Mouse (Mus musculus) mature B cell (primary cell): ENCODE results near the gene Olfr867.

Experiments
- in situ Hi-C: fragments of 300-500 bp; cut with MboI; formaldehyde crosslinking; loops from 2 replicates; pipeline ENCODE4 v1.14.3; 2019

Olfr867 gene

DNA sequence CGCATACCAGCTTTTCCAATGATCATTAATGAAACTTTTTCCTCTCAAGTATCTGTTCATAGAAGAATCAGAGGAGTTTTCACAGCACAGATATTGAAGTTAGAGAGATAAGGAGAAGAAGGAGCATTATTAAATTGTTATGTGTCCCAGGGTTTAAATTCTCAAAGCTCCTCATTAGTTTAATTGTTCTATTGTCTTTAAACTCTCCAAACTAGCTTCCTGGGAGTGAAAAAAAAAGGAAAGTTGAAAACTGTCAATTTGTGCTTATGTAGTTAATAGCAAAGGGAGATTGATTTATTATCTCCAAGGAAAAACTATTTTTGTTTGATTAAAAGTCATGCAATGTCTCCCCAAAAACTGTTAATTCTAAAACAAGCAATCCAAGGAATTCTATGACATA lies at the start of gene Olfr867:
Gene Olfr867 (minus strand): TSS at position 101 of the 400 bp plus-strand sequence.
- in situ Hi-C loops, result no loop called here

DNA sequence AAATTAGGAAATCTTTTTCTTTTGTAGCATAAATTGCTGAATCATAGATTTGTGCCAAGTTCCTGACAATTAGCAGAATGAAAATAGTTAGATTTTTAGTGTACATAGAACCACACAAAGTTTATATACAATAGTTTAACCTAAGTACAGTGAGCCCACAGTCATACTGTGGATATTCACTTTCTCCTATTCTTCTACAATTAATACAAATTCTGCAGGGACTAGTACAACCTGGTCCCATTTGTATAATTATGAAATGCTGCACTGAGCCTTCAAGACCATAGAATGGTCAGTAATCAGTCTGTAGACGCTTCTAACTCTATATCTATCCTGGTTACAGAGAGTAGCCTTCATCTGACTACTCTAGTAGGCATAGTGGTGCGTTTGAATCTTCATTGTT lies 41.0 kb upstream of the Olfr867 start, which contains the start of gene Olfr868:
Gene Olfr868 (plus strand): TSS at position 301 of the 400 bp plus-strand sequence.
- in situ Hi-C loops, result no loop called here

DNA sequence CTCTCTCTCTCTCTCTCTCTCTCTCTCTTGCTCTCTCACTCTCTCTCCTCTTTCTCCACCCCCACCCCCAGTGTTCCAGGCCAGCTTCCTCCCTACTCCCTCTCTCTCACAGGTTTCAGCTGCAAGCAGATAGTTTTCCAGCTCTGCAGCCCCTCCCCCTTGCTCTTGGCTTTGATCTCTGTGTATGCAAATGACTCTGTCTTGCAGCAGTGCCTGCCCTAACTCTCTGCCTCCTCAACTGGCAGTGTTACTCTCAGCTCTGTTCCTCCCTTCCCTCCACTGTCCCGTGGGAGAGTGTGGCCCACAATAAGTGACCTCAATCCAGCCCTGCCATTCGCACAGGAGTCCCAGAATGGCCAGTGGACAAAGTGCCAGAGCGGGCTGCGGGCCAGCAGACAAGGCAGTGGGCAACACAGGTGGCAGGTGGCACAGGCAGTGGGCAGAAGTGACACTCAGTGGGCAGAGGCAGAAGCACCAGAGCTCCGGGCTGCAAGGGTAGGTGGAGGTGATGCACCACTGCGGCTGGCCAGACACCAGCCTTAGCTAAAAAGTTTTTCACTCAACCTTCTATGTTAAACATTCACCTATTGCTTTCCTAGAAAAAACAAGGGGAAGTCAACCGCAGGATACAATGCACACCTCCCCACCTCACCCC lies 16.3 kb upstream of the Olfr867 start:
- in situ Hi-C loops, result no loop called here

DNA sequence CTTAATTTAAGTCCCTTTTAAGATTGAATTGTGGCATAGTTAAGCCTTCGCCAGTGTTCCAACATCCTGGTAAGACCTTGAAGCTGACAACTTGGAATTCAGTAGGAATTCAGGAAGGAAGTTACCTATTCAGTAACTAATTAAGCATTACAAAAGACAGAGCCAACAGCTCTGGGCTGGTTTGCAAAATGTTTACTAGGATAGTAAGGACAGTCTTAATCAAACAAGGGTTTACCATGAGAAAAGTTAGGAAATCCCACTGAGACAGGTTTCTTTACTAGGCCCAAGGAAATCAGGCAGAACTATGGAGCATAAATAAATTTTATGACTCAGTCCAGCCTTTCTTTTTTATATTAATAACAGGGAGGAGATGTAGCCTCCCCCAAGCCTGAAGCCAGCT lies 13.9 kb upstream of the Olfr867 start:
- in situ Hi-C loops, result no loop called here

DNA sequence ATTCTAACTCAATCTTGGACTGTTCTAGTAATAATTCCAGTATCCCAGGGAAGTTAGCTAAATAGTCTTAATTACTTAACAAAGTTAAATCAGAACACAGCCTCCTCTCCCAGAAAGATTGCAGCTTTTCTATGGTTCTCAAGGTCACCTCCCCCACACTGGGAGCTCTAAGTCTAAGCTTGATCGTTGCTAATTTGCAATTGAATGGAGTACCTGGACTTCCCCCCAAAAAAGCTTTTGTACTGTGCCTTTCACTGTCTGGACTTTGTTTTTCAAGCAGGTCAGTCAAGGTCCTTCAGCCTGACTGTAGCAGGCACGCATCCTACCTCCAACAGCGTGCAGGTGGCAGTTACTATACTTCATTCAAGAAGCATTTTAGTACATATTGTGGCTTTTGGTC lies 12.9 kb upstream of the Olfr867 start:
- in situ Hi-C loops, result no loop called here

DNA sequence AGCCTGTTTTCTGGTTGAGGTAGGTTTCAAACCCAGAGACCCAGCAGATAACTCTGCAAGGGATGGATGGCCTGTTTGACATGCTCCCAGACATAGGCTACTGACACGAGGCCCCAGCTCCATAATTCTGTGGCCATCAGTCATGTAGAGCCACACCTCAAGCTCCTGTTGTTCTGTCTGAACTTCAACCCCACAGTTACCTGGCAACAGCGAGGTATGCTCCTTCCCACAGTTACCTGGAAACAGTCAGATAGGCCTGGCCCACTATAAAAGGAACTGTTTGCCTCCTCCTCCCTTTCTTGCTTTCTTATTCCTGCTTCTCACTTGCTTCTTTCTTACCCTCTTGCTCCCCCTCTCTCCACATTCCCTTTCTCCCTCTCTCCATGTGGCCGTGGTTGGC lies 9.4 kb downstream of the Olfr867 start:
- in situ Hi-C loops, result no loop called here

DNA sequence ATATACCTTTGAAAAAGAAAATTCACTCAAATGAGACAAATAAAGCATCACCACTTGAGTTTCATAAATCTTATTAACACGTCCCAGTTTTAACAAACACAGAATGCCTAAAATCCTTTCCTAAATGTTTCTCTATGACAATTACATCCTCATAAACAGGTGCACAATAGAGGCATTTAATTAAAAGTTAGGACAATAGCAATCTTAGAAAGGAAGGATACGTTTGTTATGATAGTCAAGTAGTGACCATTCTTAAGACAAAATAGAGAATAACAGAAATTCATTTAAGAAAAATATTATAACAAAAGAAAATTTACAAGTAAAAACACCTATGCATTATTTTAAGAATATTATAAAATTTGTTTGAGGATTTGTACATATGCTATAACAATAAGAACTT lies 29.4 kb downstream of the Olfr867 start, which contains the start of gene Olfr866:
Gene Olfr866 (minus strand): TSS at position 101 of the 400 bp plus-strand sequence.
- in situ Hi-C loops, result no loop called here
